Mouse (Mus musculus) liver, adult (tissue): ENCODE results near the gene Eno3.

Source experiments
- GATA4 ChIP-seq: IDR thresholded peaks from 2 replicates; pipeline ENCODE4 v1.6.1; 2014; ENCODE audit warnings: mild to moderate bottlenecking, low read length; ENCODE audit not compliant: insufficient replicate concordance

Eno3 gene

GRCm38 (mm10) chr11:70701984-70702733 is 45.2 kb downstream of the Eno3 start:
- no peak for TF ChIP-seq GATA4

GRCm38 (mm10) chr11:70702781-70703180 is 45.8 kb downstream of the Eno3 start:
- no peak for TF ChIP-seq GATA4

- TF ChIP-seq GATA4 = no peak
These were observed 49.1 kb downstream of the Eno3 start for GRCm38 (mm10) chr11:70706127-70706526.

GRCm38 (mm10) chr11:70711026-70711425 is 54.0 kb downstream of the Eno3 start:
- no peak for TF ChIP-seq GATA4
